Mouse (Mus musculus): ENCODE measurements around the gene Crhr2.

DNA sequence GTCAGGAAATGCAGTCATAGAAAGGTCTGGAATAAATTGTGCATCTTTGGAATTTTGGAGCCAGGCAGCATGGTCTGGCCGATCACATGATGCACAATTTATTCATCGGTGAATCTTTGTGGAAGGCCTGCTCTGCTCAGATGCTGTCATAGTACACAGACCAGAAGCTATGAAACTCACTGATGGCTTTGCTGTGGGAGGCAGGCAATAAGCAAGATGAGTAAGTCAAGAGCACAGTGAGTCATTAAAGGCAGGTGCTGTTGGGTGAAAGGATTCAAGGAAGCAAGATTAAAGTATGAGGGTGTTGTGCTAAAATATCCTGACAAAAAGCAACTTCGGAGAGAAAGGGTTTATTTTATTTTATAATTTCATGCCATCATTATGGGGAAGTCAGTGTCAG lies 19.4 kb upstream of the Crhr2 start:
- TF ChIP-seq GATA1 (IDR thresholded peaks at IDR 0.05; ENCODE audit: borderline replicate concordance, low read length), result no peak
- TF ChIP-seq FLI1 (IDR thresholded peaks at IDR 0.05; ENCODE audit: low read length), result no peak
